Mouse (Mus musculus): ENCODE data around the gene Olfr1469.
"Not testable (repeated sequence)": the region's sequence is repeated elsewhere in the genome, so short reads cannot be mapped to it uniquely, and the experiment has no call there.

The Olfr1469 gene

DNA sequence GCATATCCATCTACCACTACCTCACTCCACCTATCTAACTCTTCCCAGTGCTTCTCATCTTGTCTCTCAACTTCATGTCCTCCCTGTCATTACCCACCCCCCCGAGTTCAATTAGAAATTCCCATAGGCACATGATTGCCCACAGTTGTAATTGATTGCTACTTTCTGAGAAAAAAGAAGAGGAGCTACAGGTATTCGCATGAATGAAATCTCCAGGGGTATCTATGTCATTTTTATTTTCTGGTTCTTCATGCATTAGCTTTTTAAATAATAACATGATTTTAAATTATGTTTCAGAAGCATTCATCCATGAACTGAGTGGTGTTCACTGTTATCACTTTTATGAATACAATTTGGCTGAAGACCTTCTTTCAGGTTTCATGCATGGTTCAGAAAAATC lies at the start of gene Olfr1469:
TSS of gene Olfr1469 (plus strand) at position 301 of the 400 bp plus-strand sequence.
- DNase-seq (ENCODE audit: low read depth): no peak

DNA sequence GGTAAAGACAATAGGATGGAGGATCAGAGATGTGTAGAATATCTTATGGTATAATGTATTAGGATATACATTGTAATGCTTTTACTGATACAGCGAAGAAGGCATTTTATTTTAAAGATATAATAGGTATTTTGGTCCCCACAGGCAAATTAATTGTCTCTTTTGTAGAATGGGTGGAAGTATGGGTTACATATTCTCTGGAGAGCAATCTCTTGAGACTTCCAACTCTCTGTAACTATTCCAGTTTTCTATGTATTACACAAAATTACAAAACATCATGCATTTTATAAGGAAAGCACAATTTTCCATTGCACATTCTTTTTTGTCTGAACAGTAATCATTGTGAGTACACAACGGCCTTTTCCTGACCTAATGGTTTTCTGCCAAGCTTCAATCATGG lies 45.7 kb upstream of the Olfr1469 start, which contains the start of gene Olfr1467:
TSS of gene Olfr1467 (plus strand) at position 301 of the 400 bp plus-strand sequence.
- DNase-seq (ENCODE audit: low read depth): no peak

DNA sequence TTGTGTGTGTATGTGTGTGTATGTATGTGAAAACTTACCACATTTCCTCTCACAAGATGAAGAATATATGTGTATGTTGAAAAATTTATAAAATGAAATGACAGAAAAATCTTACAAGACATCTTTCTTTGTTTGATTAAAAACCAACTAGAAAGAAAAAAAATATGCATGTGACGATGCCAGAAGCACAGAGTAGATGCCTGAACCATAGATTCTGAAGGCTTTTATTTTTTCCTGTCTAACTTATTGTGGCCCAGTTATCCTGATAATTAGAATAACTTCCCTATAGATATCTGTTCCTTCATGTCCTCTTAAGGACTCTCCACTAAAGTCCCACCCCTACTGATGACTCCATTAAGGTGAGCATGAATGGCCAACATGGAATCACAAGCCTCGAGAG lies 35.5 kb downstream of the Olfr1469 start, which contains the start of gene Olfr1471:
TSS of gene Olfr1471 (plus strand) at position 301 of the 400 bp plus-strand sequence.
- not testable (repeated sequence) for DNase-seq (ENCODE audit: low read depth)

DNA sequence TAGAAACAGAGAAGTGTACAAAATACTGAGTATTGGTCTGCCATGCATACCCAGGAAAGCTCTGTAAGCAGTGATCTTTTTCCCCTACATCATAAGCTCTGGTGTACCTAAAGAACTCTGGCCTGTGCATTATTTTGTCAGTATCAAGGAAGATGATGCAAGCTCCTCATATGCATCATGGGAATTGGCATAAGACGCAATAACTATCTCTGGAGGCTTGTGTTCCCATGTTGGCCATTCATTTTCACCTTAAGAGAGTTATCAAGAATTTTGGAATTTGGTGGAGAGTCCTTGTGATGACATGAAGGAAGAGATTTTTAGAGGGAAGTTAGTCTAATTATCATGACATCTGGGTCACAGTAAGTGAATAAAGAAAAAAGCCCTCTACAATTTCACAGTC lies 48.3 kb downstream of the Olfr1469 start, which contains the start of gene Olfr1472:
TSS of gene Olfr1472 (minus strand) at position 101 of the 400 bp plus-strand sequence.
- DNase-seq (ENCODE audit: low read depth): no peak
